Mouse (Mus musculus) liver, embryonic 11.5 days (tissue): Measurements from ENCODE around the gene Slc1a5. TPM values are rescaled to one million over a fixed set of nuclear protein-coding genes. Genes with fewer than 3 reads are reported as not detected.

Experiments used
- ATAC-seq: fragments of 200-750 bp; cut with Nextera tagmentation; replicated peaks from 2 replicates; pipeline ENCODE4 v1.8.0; 2017; ENCODE audit warnings: moderate number of reproducible peaks, mild to moderate bottlenecking, moderate TSS enrichment, moderate library complexity; ENCODE audit not compliant: low FRiP score
- DNase-seq: peaks from one replicate; pipeline ENCODE4 v3.0.0-alpha.2; 2017; ENCODE audit warnings: low spot score
- H3K27ac ChIP-seq: fragments of 300-500 bp; sonication (generic); 2 replicates; pipeline ENCODE4 v1.5.1; 2014; ENCODE audit warnings: mild to moderate bottlenecking, low read depth, low read length, control low read depth
- H3K27me3 ChIP-seq: fragments of 300-500 bp; sonication (generic); replicated peaks from 2 replicates; pipeline ENCODE4 v1.6.1; 2014; ENCODE audit warnings: low read length, mixed read lengths; ENCODE audit not compliant: control insufficient read depth, insufficient read depth
- H3K36me3 ChIP-seq: fragments of 300-500 bp; sonication (generic); 2 replicates; pipeline ENCODE4 v1.6.1; 2014; ENCODE audit warnings: mild to moderate bottlenecking, low read length, moderate library complexity, mixed read lengths; ENCODE audit not compliant: control insufficient read depth, insufficient read depth
- H3K4me1 ChIP-seq: fragments of 300-500 bp; sonication (generic); replicated peaks from 2 replicates; pipeline ENCODE4 v1.6.1; 2014; ENCODE audit warnings: low read length, mixed read lengths; ENCODE audit not compliant: control insufficient read depth, insufficient read depth
- H3K4me2 ChIP-seq: fragments of 300-500 bp; sonication (generic); 2 replicates; pipeline ENCODE4 v1.6.1; 2014; ENCODE audit warnings: mild to moderate bottlenecking, control low read depth, moderate library complexity
- H3K4me3 ChIP-seq: fragments of 300-500 bp; sonication (generic); 2 replicates; pipeline ENCODE4 v1.5.1; 2014; ENCODE audit warnings: low read depth, low read length, control low read depth
- H3K9ac ChIP-seq: fragments of 300-500 bp; sonication (generic); 2 replicates; pipeline ENCODE4 v1.6.1; 2014; ENCODE audit warnings: low read depth, low read length, control low read depth
- H3K9me3 ChIP-seq: fragments of 300-500 bp; sonication (generic); 2 replicates; pipeline ENCODE4 v1.6.1; 2016; ENCODE audit warnings: low read length, inconsistent platforms, mixed read lengths; ENCODE audit not compliant: control insufficient read depth
- WGBS: fragments of 180-500 bp; shearing (Covaris S2); extraction: QIAGEN DNeasy Blood & Tissue Kit; methylation state at CpG from one replicate; pipeline ENCODE4 v1.1.7; 2014; 5-methylcytosine and 5-hydroxymethylcytosine counted together
- polyA plus RNA-seq: library from polyadenylated mRNA; unstranded; fragments of >200 nt; fragmentation: Nextera tagmentation; extraction: Ambion mirVana; gene quantifications from 2 replicates; pipeline ENCODE4 v1.2.1, GENCODE M21; 2014

The Slc1a5 gene
- polyA plus RNA-seq, 1 experiment from 2014 or later: 67.9 TPM

- Histone ChIP-seq H3K9ac (peak overlapping the region; percentile 53; the same call in 1 of the 2 replicates), H3K4me1 (peaks cover 58% of the 10 kb centered on the region), H3K36me3 (peaks cover 15% of the 10 kb centered on the region), H3K27ac (peak overlapping the region; percentile 66), H3K4me2 (peak overlapping the region; percentile 53), H3K4me3 (no peak overlapping the region), H3K9me3 (no peaks in the 10 kb centered on the region), H3K27me3 (no peaks in the 10 kb centered on the region)
- DNase-seq (no peak), ATAC-seq (peak; percentile 83)
- whole genome bisulfite sequencing: 35% methylated on average over 5 of the region's 5 CpGs
These were observed 38.7 kb downstream of the Slc1a5 start for GRCm38 (mm10) chr7:16819794-16820193.

- WGBS: 42% methylated on average over 5 of the region's 5 CpGs
- Histone ChIP-seq H3K27ac (peak overlapping the region; percentile 66), H3K4me2 (peak overlapping the region; percentile 53), H3K9ac (peak overlapping the region; percentile 53), H3K9me3 (no peaks in the 10 kb centered on the region), H3K4me1 (peaks cover 58% of the 10 kb centered on the region), H3K36me3 (peaks cover 15% of the 10 kb centered on the region), H3K4me3 (no peak overlapping the region), H3K27me3 (no peaks in the 10 kb centered on the region)
- DNase-seq (no peak), ATAC-seq (0 out of 2 replicates have a peak, but pooled peaks have one; percentile 0)
These were observed 39.2 kb downstream of the Slc1a5 start for GRCm38 (mm10) chr7:16820271-16820763.

GRCm38 (mm10) chr7:16821091-16821490 is 40.0 kb downstream of the Slc1a5 start:
- Histone ChIP-seq H3K36me3 (peaks cover 21% of the 10 kb centered on the region), H3K27me3 (no peaks in the 10 kb centered on the region), H3K9me3 (no peaks in the 10 kb centered on the region), H3K4me2 (peak overlapping the region; percentile 53; the same call in 1 of the 2 replicates), H3K27ac (no peak overlapping the region), H3K9ac (peak overlapping the region; percentile 21; the same call in 1 of the 2 replicates), H3K4me1 (peaks cover 59% of the 10 kb centered on the region), H3K4me3 (peak overlapping the region; percentile 5; the same call in 1 of the 2 replicates)
- DNase-seq: no peak
- 46% methylated on average over 3 of the region's 3 CpGs for WGBS
- ATAC-seq: no peak

GRCm38 (mm10) chr7:16821669-16822101 is 40.5 kb downstream of the Slc1a5 start:
- Histone ChIP-seq H3K9me3 (no peaks in the 10 kb centered on the region), H3K4me3 (no peak overlapping the region), H3K27me3 (no peaks in the 10 kb centered on the region), H3K36me3 (peaks cover 27% of the 10 kb centered on the region), H3K27ac (no peak overlapping the region), H3K9ac (no peak overlapping the region), H3K4me2 (no peak overlapping the region), H3K4me1 (peaks cover 65% of the 10 kb centered on the region)
- ATAC-seq (no peak), DNase-seq (no peak)
- WGBS: 84% methylated on average over 4 of the region's 4 CpGs

- Histone ChIP-seq H3K9ac (no peak overlapping the region), H3K27me3 (no peaks in the 10 kb centered on the region), H3K4me2 (no peak overlapping the region), H3K4me3 (no peak overlapping the region), H3K4me1 (peaks cover 55% of the 10 kb centered on the region), H3K9me3 (no peaks in the 10 kb centered on the region), H3K27ac (no peak overlapping the region), H3K36me3 (peaks cover 47% of the 10 kb centered on the region)
- no peak for ATAC-seq
- WGBS: 78% methylated on average over 5 of the region's 5 CpGs
- no peak for DNase-seq
These were observed 42.6 kb downstream of the Slc1a5 start for GRCm38 (mm10) chr7:16823734-16824133.

- Histone ChIP-seq H3K9me3 (no peaks in the 10 kb centered on the region), H3K4me3 (no peak overlapping the region), H3K27ac (no peak overlapping the region), H3K9ac (no peak overlapping the region), H3K4me2 (no peak overlapping the region), H3K4me1 (peaks cover 36% of the 10 kb centered on the region), H3K27me3 (no peaks in the 10 kb centered on the region), H3K36me3 (peaks cover 66% of the 10 kb centered on the region)
- DNase-seq (no peak), ATAC-seq (peak; percentile 72)
- 80% methylated on average over 10 of the region's 10 CpGs for WGBS
These were observed 44.6 kb downstream of the Slc1a5 start for GRCm38 (mm10) chr7:16825785-16826184.

- no peaks in the 10 kb centered on the region for H3K9me3 ChIP-seq
- no peak overlapping the region for H3K27ac ChIP-seq
- no peak overlapping the region for H3K4me2 ChIP-seq
- 59% methylated on average over 5 of the region's 5 CpGs for WGBS
- no peak overlapping the region for H3K4me3 ChIP-seq
- ATAC-seq (no peak), DNase-seq (no peak)
- no peaks in the 10 kb centered on the region for H3K27me3 ChIP-seq
- H3K9ac ChIP-seq: peak overlapping the region; percentile 40; the same call in 1 of the 2 replicates
- H3K36me3 ChIP-seq: peaks cover 73% of the 10 kb centered on the region
- H3K4me1 ChIP-seq: peaks cover 29% of the 10 kb centered on the region
These were observed 45.4 kb downstream of the Slc1a5 start for GRCm38 (mm10) chr7:16826571-16826970.

- Histone ChIP-seq H3K27ac (peak overlapping the region; percentile 32; the same call in 1 of the 2 replicates), H3K27me3 (no peaks in the 10 kb centered on the region), H3K9me3 (no peaks in the 10 kb centered on the region), H3K36me3 (peaks cover 80% of the 10 kb centered on the region), H3K9ac (0 out of 2 replicates have a peak overlapping the region, but pooled peaks have one; percentile 14), H3K4me3 (no peak overlapping the region), H3K4me1 (peaks cover 23% of the 10 kb centered on the region), H3K4me2 (no peak overlapping the region)
- no peak for DNase-seq
- no peak for ATAC-seq
- WGBS: 58% methylated on average over 4 of the region's 4 CpGs
These were observed 46.1 kb downstream of the Slc1a5 start for GRCm38 (mm10) chr7:16827274-16827673.

GRCm38 (mm10) chr7:16830449-16830848 is 49.3 kb downstream of the Slc1a5 start:
- Histone ChIP-seq H3K27ac (no peak overlapping the region), H3K27me3 (no peaks in the 10 kb centered on the region), H3K36me3 (peaks cover 85% of the 10 kb centered on the region), H3K4me1 (peaks cover 18% of the 10 kb centered on the region), H3K9ac (no peak overlapping the region), H3K4me3 (no peak overlapping the region), H3K4me2 (no peak overlapping the region), H3K9me3 (no peaks in the 10 kb centered on the region)
- DNase-seq (no peak), ATAC-seq (no peak)
- WGBS: 76% methylated on average over 9 of the region's 9 CpGs
